Comparison of ENCODE assay signal across 8 mouse cellular contexts in the genomic region with DNA sequence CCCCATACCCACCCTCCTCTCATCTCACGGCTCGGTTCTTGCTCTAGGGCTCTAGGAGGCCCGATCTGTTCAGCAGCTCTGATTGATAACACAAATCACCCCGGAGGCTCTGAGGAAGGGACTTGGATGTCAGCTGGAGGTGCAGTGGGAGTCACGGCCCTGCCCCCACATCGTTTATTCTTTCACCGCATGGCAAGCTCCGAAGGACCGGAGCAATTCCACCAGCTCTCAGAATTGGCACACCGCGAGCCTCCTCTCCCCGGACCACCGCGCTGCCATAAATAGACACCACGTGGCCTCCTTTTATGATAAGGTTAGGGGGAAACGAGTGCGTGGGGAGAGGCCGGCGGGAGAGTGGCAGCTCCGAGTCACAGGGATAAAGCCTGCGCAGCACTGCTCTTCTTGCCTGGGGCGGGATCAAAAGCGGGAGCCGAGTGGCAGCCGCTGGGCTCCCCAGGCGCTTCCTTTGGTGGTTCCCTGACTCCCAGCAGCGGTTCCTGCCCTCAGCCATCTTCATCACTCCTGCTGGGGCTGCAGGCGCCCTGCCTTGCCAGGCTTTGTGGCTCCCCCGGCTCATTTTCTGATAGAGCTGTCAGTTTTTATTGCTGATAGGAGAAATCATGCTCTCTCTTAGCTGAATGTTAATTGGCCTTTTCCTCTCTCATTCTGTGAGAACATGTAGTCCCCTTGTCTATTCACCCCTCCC. TPM values are rescaled to one million over a fixed set of nuclear protein-coding genes. Genes with fewer than 3 reads are reported as not detected.
A peak's percentile ranks its signal among the peaks of the same experiment; 100 is the strongest.
DNase-seq lines count a peak whose midpoint lies in the region; ATAC-seq and TF ChIP-seq lines count a peak whose summit lies in the region.

No protein-coding gene starts in this region.

- H3K27me3 ChIP-seq in lung, postnatal 0 days (replicated peaks; ENCODE audit: insufficient read depth, low read length): no peaks in the 10 kb centered on the region
- 0 out of 2 replicates have a peak, but pooled peaks cover 5% of the 10 kb centered on the region for H3K27me3 ChIP-seq in embryonic facial prominence, embryonic 13.5 days
- H3K27me3 ChIP-seq in myocyte (ENCODE audit: control insufficient read depth, insufficient read depth, insufficient read length): peaks cover 48% of the 10 kb centered on the region

- H3K4me2 ChIP-seq in lung, postnatal 0 days (replicated peaks; ENCODE audit: low read depth, low read length): peak overlapping the region; percentile 64
- peak overlapping the region; percentile 74 for H3K4me2 ChIP-seq in embryonic facial prominence, embryonic 13.5 days
- H3K4me2 ChIP-seq in myocyte (ENCODE audit: low read depth): peak overlapping the region; percentile 28

- peak; percentile 37 for DNase-seq in lung, postnatal 0 days (ENCODE audit: low spot score)
- DNase-seq in lung, postnatal 4 days: no peak
- peak; percentile 70 to 72 for DNase-seq in heart, postnatal 10 days
- peak; percentile 61 to 62 for DNase-seq in left cerebral cortex, postnatal 14 days (ENCODE audit: low spot score in 2 of 2)
- DNase-seq in urinary bladder, postnatal 36 days (ENCODE audit: low spot score in 2 of 2): no peak

- no peak for TF ChIP-seq POLR2A in myocyte (IDR thresholded peaks at IDR 0.05; ENCODE audit: insufficient read length, low read depth)

- H3K27ac ChIP-seq in lung, postnatal 0 days (ENCODE audit: low read length): no peak overlapping the region
- no peak overlapping the region for H3K27ac ChIP-seq in embryonic facial prominence, embryonic 13.5 days

- H3K4me3 ChIP-seq in lung, postnatal 0 days (ENCODE audit: low read depth, low read length): peak overlapping the region; percentile 35
- peak overlapping the region; percentile 40 for H3K4me3 ChIP-seq in embryonic facial prominence, embryonic 13.5 days
- no peak overlapping the region for H3K4me3 ChIP-seq in myocyte

- H3K4me1 ChIP-seq in lung, postnatal 0 days (ENCODE audit: insufficient read depth, low read depth, low read length): peaks cover 3% of the 10 kb centered on the region; the same call in 1 of the 2 replicates
- H3K4me1 ChIP-seq in embryonic facial prominence, embryonic 13.5 days: peaks cover 38% of the 10 kb centered on the region

- peak; percentile 14; the same call in 1 of the 2 replicates for ATAC-seq in lung, postnatal 0 days
- no peak for ATAC-seq in embryonic facial prominence, embryonic 13.5 days (ENCODE audit: insufficient number of reproducible peaks, insufficient read depth, low FRiP score, low TSS enrichment, low read depth)
- no peak for ATAC-seq in CD4-positive, CD25-positive, alpha-beta regulatory T cell, adult 4 months

- 0 out of 2 replicates have a peak overlapping the region, but pooled peaks have one; percentile 8 for H3K9ac ChIP-seq in lung, postnatal 0 days (replicated peaks; ENCODE audit: low read depth)
- H3K9ac ChIP-seq in embryonic facial prominence, embryonic 13.5 days: peak overlapping the region; percentile 64

- no peak overlapping the region for H3ac ChIP-seq in myocyte (ENCODE audit: control insufficient read depth, insufficient read length)

- TF ChIP-seq CTCF in lung, postnatal 0 days (IDR thresholded peaks at IDR 0.05): no peak

- H3K79me2 ChIP-seq in myocyte (ENCODE audit: control insufficient read depth, insufficient read depth): no peaks in the 10 kb centered on the region

- 1% methylated on average over 29 of the region's 29 CpGs for WGBS in lung, postnatal 0 days
- whole genome bisulfite sequencing in embryonic facial prominence, embryonic 13.5 days: 0% methylated on average over 29 of the region's 29 CpGs

- no peak for TF ChIP-seq EP300 in lung, postnatal 0 days (IDR thresholded peaks at IDR 0.05)

- intact Hi-C loops in heart, postnatal 10 days (cut with DNase I): loop anchor here (5.0 kb wide), 1 partner anchor 41 kb away; no protein-coding TSS in a partner anchor
- intact Hi-C loops in left cerebral cortex, postnatal 14 days (cut with DNase I): no loop called here

- H3K36me3 ChIP-seq in lung, postnatal 0 days (ENCODE audit: insufficient read depth, low read length): no peaks in the 10 kb centered on the region
- H3K36me3 ChIP-seq in embryonic facial prominence, embryonic 13.5 days: no peaks in the 10 kb centered on the region
- no peaks in the 10 kb centered on the region for H3K36me3 ChIP-seq in myocyte (ENCODE audit: control insufficient read depth, insufficient read depth)

- no peaks in the 10 kb centered on the region for H3K9me3 ChIP-seq in lung, postnatal 0 days (ENCODE audit: low read length)
- H3K9me3 ChIP-seq in embryonic facial prominence, embryonic 13.5 days: no peaks in the 10 kb centered on the region

TF ChIP-seq in myocyte, 11 proteins besides CTCF, POLR2A, EP300 and RAD21:
- TF ChIP-seq MAX (IDR thresholded peaks at IDR 0.05; ENCODE audit: low read depth) (no peak), E2F4 (IDR thresholded peaks at IDR 0.05; ENCODE audit: insufficient read depth) (no peak), MYOD1 (IDR thresholded peaks at IDR 0.05; ENCODE audit: control insufficient read depth in 1 of 3, insufficient read length in 2 of 3, low read depth in 2 of 3) (no peak), SRF (IDR thresholded peaks at IDR 0.05; ENCODE audit: control insufficient read depth, insufficient read length, low read depth) (no peak), CEBPB (IDR thresholded peaks at IDR 0.05; ENCODE audit: insufficient read depth, poor library complexity, severe bottlenecking) (no peak)
TF ChIP-seq in myocyte: peak in this region for 0.

RNA-seq across cellular contexts. Expression of gene Nfam1, which starts 23.4 kb away (rescaled TPM):
- 6.3 and 6.5 TPM in 2 replicates for polyA plus RNA-seq in lung, postnatal 0 days (2015; fragmentation: Nextera tagmentation; extraction: Ambion mirVana)
- polyA plus RNA-seq in embryonic facial prominence, embryonic 13.5 days (2015; fragmentation: Nextera tagmentation; extraction: Ambion mirVana): 3.6 and 3.7 TPM in 2 replicates
- total RNA-seq in heart, postnatal 10 days (2021): 1 to 10 TPM; 1.6 to 2.2 TPM
- total RNA-seq in left cerebral cortex, postnatal 14 days (2021): 1 to 10 TPM; 2.2 to 2.9 TPM
- polyA plus RNA-seq in myocyte (2012; fragmentation: generic; extraction: Trizol): not detected
- 1 to 10 TPM in 1 of 2 experiments, under 1 TPM in 1; 0.22 to 1.1 TPM for polyA plus RNA-seq in CD4-positive, CD25-positive, alpha-beta regulatory T cell, adult 4 months (2017; shearing (Covaris generic))

RNA-seq across cellular contexts. Expression of gene Serhl, which starts 32.8 kb away (rescaled TPM):
- polyA plus RNA-seq in lung, postnatal 0 days (2015; fragmentation: Nextera tagmentation; extraction: Ambion mirVana): 50.9 and 53.9 TPM in 2 replicates
- 60.9 and 68.9 TPM in 2 replicates for polyA plus RNA-seq in embryonic facial prominence, embryonic 13.5 days (2015; fragmentation: Nextera tagmentation; extraction: Ambion mirVana)
- total RNA-seq in heart, postnatal 10 days (2021): 10 to 100 TPM; 54.6 to 59.1 TPM
- total RNA-seq in left cerebral cortex, postnatal 14 days (2021): 1 to 10 TPM; 8.9 to 9.9 TPM
- 33.7 TPM for polyA plus RNA-seq in myocyte (2012; fragmentation: generic; extraction: Trizol)
- 10 to 100 TPM; 81.9 to 88.8 TPM for polyA plus RNA-seq in CD4-positive, CD25-positive, alpha-beta regulatory T cell, adult 4 months (2017; shearing (Covaris generic))

Comparison
In these comparisons a context has a peak if more than half of its experiments do, and no peak if none do; other contexts are left out.
1. DNase-seq: peak in lung, postnatal 0 days (single experiment), heart, postnatal 10 days (2 of 2) and left cerebral cortex, postnatal 14 days (2 of 2); none in lung, postnatal 4 days (0 of 2) and urinary bladder, postnatal 36 days (0 of 2).
2. Peak in every context shown above with its lines, with median percentiles within 50 percentile points of each other: H3K4me2 ChIP-seq.